Mouse (Mus musculus) bone marrow macrophage, adult 2 months (primary cell): ENCODE measurements around the gene Ap2s1.

Experiments
- CTCF ChIP-seq: IDR thresholded peaks from 2 replicates; pipeline ENCODE4 v1.5.1; 2012; ENCODE audit warnings: low read depth, mild to moderate bottlenecking, low read length, moderate library complexity
- POLR2A ChIP-seq: IDR thresholded peaks from 2 replicates; pipeline ENCODE4 v1.6.1; 2012; ENCODE audit warnings: mild to moderate bottlenecking, low read depth, low read length, borderline replicate concordance

DNA sequence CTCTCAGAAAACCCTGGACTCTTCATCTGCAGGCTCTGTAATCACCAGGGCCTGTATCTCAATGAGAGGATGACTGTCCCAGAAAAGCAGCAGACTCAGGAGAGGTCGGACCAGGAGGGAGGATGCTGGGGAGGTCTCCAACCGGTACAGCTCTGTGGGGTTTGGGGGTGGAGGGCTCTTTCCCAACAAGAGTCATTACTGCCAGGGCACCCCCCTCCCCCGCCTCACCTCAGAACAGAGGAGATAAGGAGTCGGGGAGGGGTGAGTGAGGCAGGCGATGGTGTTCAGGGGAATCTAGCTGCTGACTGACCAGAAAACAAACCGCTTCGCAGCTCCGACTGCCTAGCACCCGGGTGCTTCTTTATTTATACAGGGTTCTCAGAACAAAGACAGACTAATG, 30.0 kb upstream of the Ap2s1 start:
- no peak for TF ChIP-seq CTCF
- no peak for TF ChIP-seq POLR2A
